Mouse (Mus musculus) heart, postnatal 0 days (tissue): ENCODE measurements around the gene Enpp1. TPM values are rescaled to one million over a fixed set of nuclear protein-coding genes. Genes with fewer than 3 reads are reported as not detected.

Experiments
- ATAC-seq: fragments of 200-750 bp; cut with Nextera tagmentation; 2 replicates; pipeline ENCODE4 v1.8.0; 2017; ENCODE audit warnings: low read depth, moderate number of reproducible peaks, moderate library complexity; ENCODE audit not compliant: insufficient read depth
- DNase-seq: peaks from one replicate; pipeline ENCODE4 v3.0.0-alpha.2; 2016; ENCODE audit warnings: low spot score
- H3K27ac ChIP-seq: fragments of 300-500 bp; sonication (generic); 2 replicates; pipeline ENCODE4 v1.5.1; 2014; ENCODE audit warnings: low read depth, mild to moderate bottlenecking
- H3K27me3 ChIP-seq: fragments of 300-500 bp; sonication (generic); 2 replicates; pipeline ENCODE4 v1.6.1; 2014; ENCODE audit warnings: low read length, mixed read lengths; ENCODE audit not compliant: control insufficient read depth, insufficient read depth
- H3K36me3 ChIP-seq: fragments of 300-500 bp; sonication (generic); replicated peaks from 2 replicates; pipeline ENCODE4 v1.6.1; 2014; ENCODE audit warnings: low read length, mixed read lengths; ENCODE audit not compliant: control insufficient read depth, insufficient read depth
- H3K4me1 ChIP-seq: fragments of 300-500 bp; sonication (generic); 2 replicates; pipeline ENCODE4 v1.6.1; 2014; ENCODE audit warnings: antibody characterized with exemption; ENCODE audit not compliant: control insufficient read depth, insufficient read depth
- H3K4me2 ChIP-seq: fragments of 300-500 bp; sonication (generic); 2 replicates; pipeline ENCODE4 v1.6.1; 2014; ENCODE audit warnings: low read depth, mild to moderate bottlenecking, low read length, moderate library complexity
- H3K4me3 ChIP-seq: fragments of 300-500 bp; sonication (generic); 2 replicates; pipeline ENCODE4 v1.5.1; 2014; ENCODE audit warnings: low read depth, low read length
- H3K9ac ChIP-seq: fragments of 300-500 bp; sonication (generic); replicated peaks from 2 replicates; pipeline ENCODE4 v1.6.1; 2014; ENCODE audit warnings: low read depth, low read length, mixed read lengths
- H3K9me3 ChIP-seq: fragments of 300-500 bp; sonication (generic); replicated peaks from 2 replicates; pipeline ENCODE4 v1.6.1; 2016; ENCODE audit warnings: low read length; ENCODE audit not compliant: control insufficient read depth
- CTCF ChIP-seq: IDR thresholded peaks from 2 replicates; pipeline ENCODE4 v1.5.1; 2016; ENCODE audit warnings: antibody characterized with exemption, control low read depth, low read depth
- EP300 ChIP-seq: IDR thresholded peaks from 2 replicates; pipeline ENCODE4 v1.6.1; 2016; ENCODE audit warnings: antibody characterized with exemption, low read depth
- WGBS: fragments of 180-500 bp; shearing (Covaris S2); extraction: QIAGEN DNeasy Blood & Tissue Kit; methylation state at CpG from one replicate; pipeline ENCODE4 v1.1.7; 2014; 5-methylcytosine and 5-hydroxymethylcytosine counted together
- polyA plus RNA-seq: library from polyadenylated mRNA; unstranded; fragments of >200 nt; fragmentation: Nextera tagmentation; extraction: Ambion mirVana; gene quantifications from 2 replicates; pipeline ENCODE4 v1.2.1, GENCODE M21; 2015
- total RNA-seq: library from RNA; depleted of rRNA; stranded (reverse); fragments of >200 nt; gene quantifications from 2 replicates; pipeline ENCODE4 v1.2.3, GENCODE M21; 2014; ENCODE audit warnings: low replicate concordance

Gene Enpp1
- total and polyA plus RNA-seq, 2 experiments from 2014 or later = 1.8 to 2.5 TPM

DNA sequence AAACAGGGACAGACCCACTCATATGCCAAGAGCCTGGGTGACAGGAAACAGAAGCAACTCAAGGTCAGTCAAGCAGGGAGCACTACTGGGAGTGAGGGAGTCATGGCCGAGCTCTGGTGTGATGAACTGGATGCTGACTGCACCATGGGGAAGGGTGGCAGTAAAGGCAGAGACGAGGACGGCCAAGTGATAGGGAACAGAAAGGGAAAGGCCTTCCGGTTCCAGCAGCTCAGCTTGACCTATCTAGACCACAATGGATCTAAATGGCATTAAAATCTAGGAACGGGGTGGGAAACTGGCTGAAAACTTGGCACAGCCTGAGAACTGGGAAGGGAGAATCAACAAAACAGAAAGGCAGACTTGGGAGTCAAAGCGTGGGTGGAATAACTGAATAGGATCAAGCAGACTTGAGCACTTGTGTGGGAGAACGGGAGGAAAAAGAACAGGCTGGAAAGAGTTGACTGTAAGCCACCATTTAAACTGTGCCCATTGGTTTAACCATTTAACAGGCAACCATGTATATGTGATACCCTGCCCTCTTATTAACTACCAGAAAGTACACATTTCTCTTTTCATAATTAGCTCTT is 29.3 kb downstream of the Enpp1 start:
- DNase-seq = no peak
- H3K36me3 ChIP-seq = no peaks in the 10 kb centered on the region
- H3K4me3 ChIP-seq = no peak overlapping the region
- H3K9ac ChIP-seq = no peak overlapping the region
- no peaks in the 10 kb centered on the region for H3K27me3 ChIP-seq
- no peak overlapping the region for H3K4me2 ChIP-seq
- 71% methylated on average over 7 of the region's 7 CpGs for WGBS
- H3K9me3 ChIP-seq = no peaks in the 10 kb centered on the region
- TF ChIP-seq CTCF = no peak
- no peak for TF ChIP-seq EP300
- ATAC-seq = no peak
- H3K27ac ChIP-seq = no peak overlapping the region
- no peaks in the 10 kb centered on the region for H3K4me1 ChIP-seq

GRCm38 (mm10) chr10:24677681-24678080 is 34.3 kb downstream of the Enpp1 start:
- DNase-seq (no peak), ATAC-seq (no peak)
- Histone ChIP-seq H3K4me3 (no peak overlapping the region), H3K36me3 (no peaks in the 10 kb centered on the region), H3K27ac (no peak overlapping the region), H3K9me3 (no peaks in the 10 kb centered on the region), H3K4me1 (no peaks in the 10 kb centered on the region), H3K9ac (no peak overlapping the region), H3K4me2 (no peak overlapping the region), H3K27me3 (no peaks in the 10 kb centered on the region)
- 90% methylated on average over 18 of the region's 18 CpGs for WGBS
- TF ChIP-seq CTCF = no peak

DNA sequence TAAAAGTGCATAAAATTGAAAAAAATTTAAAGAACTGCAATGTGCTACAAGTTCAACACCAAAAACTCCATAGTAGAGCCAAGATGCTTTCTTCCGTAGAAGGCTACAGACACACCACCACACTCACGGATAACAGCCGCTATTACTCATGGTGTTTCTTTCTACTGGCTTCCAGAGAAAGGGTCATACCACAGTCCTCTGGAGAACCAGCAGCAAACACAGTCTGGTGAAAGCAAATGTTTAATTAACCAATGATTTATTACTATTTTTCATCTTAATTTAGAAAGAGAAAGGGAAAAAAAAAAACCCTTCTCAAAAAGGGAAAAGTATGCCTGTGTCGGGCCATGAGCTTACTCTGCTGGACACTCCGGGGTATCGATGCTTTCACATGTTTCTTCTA is 37.7 kb downstream of the Enpp1 start:
- Histone ChIP-seq H3K4me3 (no peak overlapping the region), H3K9me3 (no peaks in the 10 kb centered on the region), H3K27me3 (no peaks in the 10 kb centered on the region), H3K9ac (no peak overlapping the region), H3K27ac (no peak overlapping the region), H3K36me3 (no peaks in the 10 kb centered on the region), H3K4me1 (no peaks in the 10 kb centered on the region), H3K4me2 (no peak overlapping the region)
- DNase-seq (no peak), ATAC-seq (no peak)
- TF ChIP-seq EP300 = no peak
- TF ChIP-seq CTCF = no peak
- 52% methylated on average over 6 of the region's 6 CpGs for WGBS

DNA sequence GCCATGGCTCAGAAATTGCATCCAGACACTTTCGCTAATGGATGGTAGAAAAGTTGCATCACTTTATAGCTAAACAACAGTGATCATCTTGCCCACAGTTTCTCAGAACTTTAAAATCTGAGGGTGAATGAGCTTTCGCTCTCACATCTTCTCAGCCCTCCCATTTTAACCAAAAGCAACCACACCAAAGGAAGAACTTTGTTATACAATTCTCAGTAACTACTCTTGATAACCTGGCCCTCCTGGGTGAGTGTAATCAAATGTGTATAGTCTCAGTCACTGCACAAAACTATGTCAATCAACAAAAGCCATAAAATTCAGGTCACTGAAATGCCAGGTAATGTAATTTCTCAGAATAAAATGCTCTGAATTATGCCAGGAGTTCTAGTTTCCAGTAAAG is 39.0 kb downstream of the Enpp1 start:
- no peak for TF ChIP-seq EP300
- no peak for TF ChIP-seq CTCF
- H3K4me1 ChIP-seq = no peaks in the 10 kb centered on the region
- no peak overlapping the region for H3K9ac ChIP-seq
- ATAC-seq (no peak), DNase-seq (no peak)
- H3K4me2 ChIP-seq = no peak overlapping the region
- 95% methylated on average over 2 of the region's 2 CpGs for WGBS
- H3K36me3 ChIP-seq = no peaks in the 10 kb centered on the region
- H3K27ac ChIP-seq = no peak overlapping the region
- H3K9me3 ChIP-seq = no peaks in the 10 kb centered on the region
- H3K27me3 ChIP-seq = no peaks in the 10 kb centered on the region
- H3K4me3 ChIP-seq = no peak overlapping the region

DNA sequence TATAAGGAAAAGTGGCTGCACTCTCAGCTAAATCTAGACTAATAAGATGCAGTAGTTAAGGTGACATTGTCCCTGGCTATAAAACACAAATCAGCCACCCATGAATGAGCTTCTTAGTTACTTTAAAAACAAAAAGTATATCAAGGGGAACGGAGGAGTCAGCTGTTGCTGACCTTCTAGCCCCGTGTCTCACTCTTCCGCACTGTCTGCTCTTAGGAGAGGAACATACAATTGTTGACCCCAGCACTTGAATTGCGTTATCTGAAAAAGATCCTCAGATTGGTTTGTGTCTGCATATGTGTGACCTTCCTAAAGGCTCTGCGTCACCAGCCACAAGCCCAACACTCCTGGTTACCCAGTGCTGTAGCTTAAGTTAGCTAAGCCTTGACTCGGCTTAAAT is 41.4 kb downstream of the Enpp1 start:
- WGBS = 78% methylated on average over 6 of the region's 6 CpGs
- H3K9ac ChIP-seq = no peak overlapping the region
- ATAC-seq (no peak), DNase-seq (no peak)
- TF ChIP-seq EP300 (no peak), CTCF (no peak)
- H3K4me3 ChIP-seq = no peak overlapping the region
- H3K36me3 ChIP-seq = no peaks in the 10 kb centered on the region
- H3K27me3 ChIP-seq = no peaks in the 10 kb centered on the region
- H3K27ac ChIP-seq = no peak overlapping the region
- H3K9me3 ChIP-seq = no peaks in the 10 kb centered on the region
- no peaks in the 10 kb centered on the region for H3K4me1 ChIP-seq
- H3K4me2 ChIP-seq = no peak overlapping the region

- WGBS = 87% methylated on average over 11 of the region's 11 CpGs
- Histone ChIP-seq H3K9me3 (no peaks in the 10 kb centered on the region), H3K4me2 (no peak overlapping the region), H3K27ac (no peak overlapping the region), H3K4me3 (no peak overlapping the region), H3K27me3 (no peaks in the 10 kb centered on the region), H3K4me1 (no peaks in the 10 kb centered on the region), H3K36me3 (no peaks in the 10 kb centered on the region), H3K9ac (no peak overlapping the region)
- TF ChIP-seq CTCF (no peak), EP300 (no peak)
- ATAC-seq (no peak), DNase-seq (no peak)
These were observed 60.9 kb downstream of the Enpp1 start for GRCm38 (mm10) chr10:24650990-24651569.
